ENCODE assay signal across 8 mouse cellular contexts in the genomic region with DNA sequence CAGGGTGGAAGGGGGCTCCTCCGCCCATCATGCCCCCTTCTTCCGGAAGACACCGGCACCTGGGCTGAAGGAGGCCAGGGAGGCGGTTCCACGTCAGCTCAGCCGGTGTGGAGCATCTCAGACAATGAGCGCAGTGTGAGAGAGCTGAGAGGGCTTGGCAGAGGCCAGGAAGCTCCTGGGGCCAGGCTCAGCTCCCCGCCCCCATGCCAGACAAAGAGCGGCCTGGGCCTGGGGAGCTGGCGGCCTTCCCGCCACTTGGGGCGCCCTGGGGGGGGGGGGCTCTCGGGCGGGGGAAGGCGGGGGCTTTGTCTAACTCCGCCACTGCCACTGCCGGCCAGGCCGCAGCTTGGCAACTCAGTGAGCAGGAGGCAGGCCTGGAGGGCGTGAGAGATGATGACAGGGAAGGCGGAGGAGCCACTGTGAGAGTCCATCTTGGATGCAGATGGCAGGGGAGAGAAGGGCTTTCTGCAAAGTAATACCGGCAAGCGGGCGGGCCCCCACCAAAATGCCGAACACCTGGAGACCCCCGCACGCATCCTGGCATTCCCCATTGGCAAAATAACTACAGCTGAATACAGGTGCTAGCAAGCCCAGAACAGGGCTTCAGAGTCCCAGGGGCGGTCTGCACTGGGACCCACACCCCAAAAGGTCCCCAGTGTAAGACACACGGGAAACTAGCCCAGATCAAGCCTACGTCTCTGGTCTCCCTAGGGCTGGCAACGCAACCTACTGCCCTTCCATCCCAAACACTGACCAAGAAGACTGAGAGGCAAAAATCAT. TPM values are rescaled to one million over a fixed set of nuclear protein-coding genes. Genes with fewer than 3 reads are reported as not detected.
DNase-seq lines count a peak whose midpoint lies in the region; ATAC-seq and TF ChIP-seq lines count a peak whose summit lies in the region.

No protein-coding gene starts in this region.

- peak; percentile 82 for ATAC-seq in forebrain, postnatal 0 days
- ATAC-seq in hematopoietic stem cell, adult 5-6 weeks (replicated peaks in 1 of 2; ENCODE audit: insufficient read depth in 1 of 2, low FRiP score in 2 of 2, low TSS enrichment in 1 of 2, low read depth in 1 of 2, poor library complexity in 2 of 2, severe bottlenecking in 2 of 2): peak; percentile 58 to 80

- peaks cover 45% of the 10 kb centered on the region for H3K79me2 ChIP-seq in MEL (ENCODE audit: control insufficient read depth, insufficient read depth, low read length, poor library complexity)

- H3K27ac ChIP-seq in MEL (ENCODE audit: control insufficient read depth, low read depth, low read length): peak overlapping the region; percentile 71
- peak overlapping the region; percentile 96 for H3K27ac ChIP-seq in forebrain, postnatal 0 days (ENCODE audit: low read depth, low read length)

- DNase-seq in MEL (ENCODE audit: low read depth, low spot score): peak; percentile 64
- DNase-seq in cerebellum, adult 8-10 months: peak; percentile 79
- peak; percentile 89 for DNase-seq in forebrain, postnatal 0 days
- DNase-seq in layer of hippocampus, adult 9-11 months: peak; percentile 90
- DNase-seq in lung, postnatal 10 days: peak; percentile 93
- DNase-seq in ovary, postnatal 14 days (ENCODE audit: low spot score): peak; percentile 68
- DNase-seq in thymus, postnatal 25 days: peak; percentile 76

- no peak for TF ChIP-seq RAD21 in MEL (IDR thresholded peaks at IDR 0.05; ENCODE audit: low read depth, low read length)

- peak overlapping the region; percentile 89 to 96 for H3K4me3 ChIP-seq in MEL (ENCODE audit: control insufficient read depth in 1 of 2, insufficient read depth in 1 of 2, low read depth in 2 of 2, low read length in 2 of 2)
- H3K4me3 ChIP-seq in forebrain, postnatal 0 days (ENCODE audit: low read depth, low read length): peak overlapping the region; percentile 83

- TF ChIP-seq EP300 in MEL (IDR thresholded peaks at IDR 0.05; ENCODE audit: low read depth in 1 of 2, low read length in 2 of 2): no peak

- peak in 1 of 2 experiments; percentile 25; a peak in 1 of 4 replicates for TF ChIP-seq POLR2A in MEL (IDR thresholded peaks at IDR 0.05; ENCODE audit: control insufficient read depth in 1 of 2, insufficient read depth in 1 of 2, low read depth in 1 of 2, low read length in 2 of 2, poor library complexity in 1 of 2)

- no peaks in the 10 kb centered on the region for H3K9me3 ChIP-seq in MEL (replicated peaks; ENCODE audit: insufficient read depth, low read length)
- no peaks in the 10 kb centered on the region for H3K9me3 ChIP-seq in forebrain, postnatal 0 days (ENCODE audit: low read length)

- TF ChIP-seq CTCF in MEL (IDR thresholded peaks at IDR 0.05 in 2 of 3, conservative IDR thresholded peaks at IDR 0.05 in 1 of 3; ENCODE audit: control insufficient read depth in 1 of 3, insufficient read depth in 1 of 3, low read depth in 2 of 3, low read length in 3 of 3, poor library complexity in 1 of 3, severe bottlenecking in 1 of 3): peak in 2 of 3 experiments; percentile 2 to 28; a peak in 3 of 6 replicates
- TF ChIP-seq CTCF in forebrain, postnatal 0 days (IDR thresholded peaks at IDR 0.05; ENCODE audit: low read depth): peak; percentile 28; the same call in 1 of the 2 replicates

- H3K4me2 ChIP-seq in forebrain, postnatal 0 days (ENCODE audit: low read depth): peak overlapping the region; percentile 94

- H3K9ac ChIP-seq in MEL (ENCODE audit: control insufficient read depth, low read depth, low read length, poor library complexity, severe bottlenecking): peak overlapping the region; percentile 99
- peak overlapping the region; percentile 78 for H3K9ac ChIP-seq in forebrain, postnatal 0 days

- WGBS in forebrain, postnatal 0 days: under 1% methylated on average over 26 of the region's 30 CpGs

- peaks cover 2 to 11% of the 10 kb centered on the region in 2 experiments for H3K4me1 ChIP-seq in MEL (ENCODE audit: control insufficient read depth in 1 of 2, insufficient read depth in 2 of 2, low read length in 2 of 2)
- H3K4me1 ChIP-seq in forebrain, postnatal 0 days (ENCODE audit: insufficient read depth): peaks cover 14% of the 10 kb centered on the region

- H3K27me3 ChIP-seq in MEL (ENCODE audit: control insufficient read depth in 1 of 2, insufficient read depth in 2 of 2, low read length in 2 of 2): no peaks in the 10 kb centered on the region
- H3K27me3 ChIP-seq in forebrain, postnatal 0 days (ENCODE audit: insufficient read depth, low read length): no peaks in the 10 kb centered on the region

- H3K36me3 ChIP-seq in MEL (ENCODE audit: control insufficient read depth in 1 of 2, insufficient read depth in 2 of 2, low read length in 2 of 2): peaks cover 7 to 10% of the 10 kb centered on the region in 2 experiments
- peaks cover 18% of the 10 kb centered on the region for H3K36me3 ChIP-seq in forebrain, postnatal 0 days (ENCODE audit: insufficient read depth)

TF ChIP-seq in MEL, 35 proteins besides CTCF, POLR2A, EP300 and RAD21:
- TF ChIP-seq ZMIZ1 (IDR thresholded peaks at IDR 0.05; ENCODE audit: low read depth, low read length): 0 out of 2 replicates have a peak, but pooled peaks have one; percentile 37
- no peak for TF ChIP-seq TAL1 (IDR thresholded peaks at IDR 0.05; ENCODE audit: low read length)
- no peak for TF ChIP-seq POLR2AphosphoS2 (IDR thresholded peaks at IDR 0.05; ENCODE audit: low read length)

RNA-seq across cellular contexts. Expression of gene Cdk2ap1, which starts 10.6 kb away (rescaled TPM):
- total RNA-seq in MEL (2012; rRNA removed): 110 and 118 TPM in 2 replicates
- 100 to 1,000 TPM in 1 of 2 experiments, not detected in 1; 430 TPM for polyA plus RNA-seq in MEL (2012; ENCODE audit: insufficient read depth in 1 of 2, insufficient read length in 2 of 2, low read depth in 1 of 2, low replicate concordance in 2 of 2, missing spikeins in 1 of 2)
- 178 and 183 TPM in 2 replicates for total RNA-seq in forebrain, postnatal 0 days (2014; rRNA removed)
- 101 and 115 TPM in 2 replicates for polyA plus RNA-seq in forebrain, postnatal 0 days (2015; fragmentation: Nextera tagmentation; extraction: Ambion mirVana)
- 166 and 167 TPM in 2 replicates for total RNA-seq in hematopoietic stem cell, adult 5-6 weeks (2017)

RNA-seq across cellular contexts. Expression of gene 2810006K23Rik, which starts 24.4 kb away (rescaled TPM):
- total RNA-seq in MEL (2012; rRNA removed): 6.5 and 7.6 TPM in 2 replicates
- 10 to 100 TPM in 1 of 2 experiments, not detected in 1; 13.3 TPM for polyA plus RNA-seq in MEL (2012; ENCODE audit: insufficient read depth in 1 of 2, insufficient read length in 2 of 2, low read depth in 1 of 2, low replicate concordance in 2 of 2, missing spikeins in 1 of 2)
- 14.1 and 15.2 TPM in 2 replicates for total RNA-seq in forebrain, postnatal 0 days (2014; rRNA removed)
- 9.1 and 9.2 TPM in 2 replicates for polyA plus RNA-seq in forebrain, postnatal 0 days (2015; fragmentation: Nextera tagmentation; extraction: Ambion mirVana)
- 22.3 and 24.6 TPM in 2 replicates for total RNA-seq in hematopoietic stem cell, adult 5-6 weeks (2017)

RNA-seq across cellular contexts. Expression of gene Mphosph9, which starts 24.6 kb away (rescaled TPM):
- total RNA-seq in MEL (2012; rRNA removed): 9.0 and 10.9 TPM in 2 replicates
- 10 to 100 TPM; 10.4 to 60.8 TPM for polyA plus RNA-seq in MEL (2012; ENCODE audit: insufficient read depth in 1 of 2, insufficient read length in 2 of 2, low read depth in 1 of 2, low replicate concordance in 2 of 2, missing spikeins in 1 of 2)
- total RNA-seq in forebrain, postnatal 0 days (2014; rRNA removed): 15.0 and 23.6 TPM in 2 replicates
- 4.5 and 7.8 TPM in 2 replicates for polyA plus RNA-seq in forebrain, postnatal 0 days (2015; fragmentation: Nextera tagmentation; extraction: Ambion mirVana)
- 27.8 and 41.0 TPM in 2 replicates for total RNA-seq in hematopoietic stem cell, adult 5-6 weeks (2017)

Comparison
In these comparisons a context has a peak if more than half of its experiments do, and no peak if none do; other contexts are left out.
1. Peak in every context shown above with its lines: DNase-seq, ATAC-seq, H3K4me3 ChIP-seq and H3K27ac ChIP-seq.